Mouse (Mus musculus): ENCODE results near the gene Igf2. TPM values are rescaled to one million over a fixed set of nuclear protein-coding genes. Genes with fewer than 3 reads are reported as not detected.

Gene Igf2
- polyA plus RNA-seq, 1 experiment from 2014 or later = 128 TPM

- H3K9me3 ChIP-seq = no peaks in the 10 kb centered on the region
- H3K27ac ChIP-seq = no peak overlapping the region
- H3K36me3 ChIP-seq (replicated peaks) = no peaks in the 10 kb centered on the region
- H3K4me1 ChIP-seq = peaks cover 33% of the 10 kb centered on the region
- H3K4me2 ChIP-seq = no peak overlapping the region
- no peak overlapping the region for H3K9ac ChIP-seq
- peaks cover 96% of the 10 kb centered on the region for H3K27me3 ChIP-seq (replicated peaks)
- no peak for ATAC-seq (replicated peaks)
- WGBS = 7% methylated on average over 7 of the region's 9 CpGs
- H3K4me3 ChIP-seq = no peak overlapping the region
These were observed 9.2 kb downstream of the Igf2 start for GRCm38 (mm10) chr7:142657341-142657791.

- no peak overlapping the region for H3K4me2 ChIP-seq
- H3K9me3 ChIP-seq = no peaks in the 10 kb centered on the region
These were observed 10.6 kb downstream of the Igf2 start for GRCm38 (mm10) chr7:142656055-142656454.

GRCm38 (mm10) chr7:142655633-142656032, 11.0 kb downstream of the Igf2 start:
- Histone ChIP-seq H3K9me3 (no peaks in the 10 kb centered on the region), H3K4me3 (no peak overlapping the region), H3K9ac (no peak overlapping the region), H3K27me3 (replicated peaks) (peaks cover 82% of the 10 kb centered on the region), H3K4me2 (no peak overlapping the region), H3K4me1 (peaks cover 29% of the 10 kb centered on the region), H3K36me3 (replicated peaks) (no peaks in the 10 kb centered on the region), H3K27ac (no peak overlapping the region)
- 7% methylated on average over 11 of the region's 11 CpGs for WGBS
- no peak for ATAC-seq (replicated peaks)

More at GRCm38 (mm10) chr7:142656055-142656454, 10.6 kb downstream of the Igf2 start:
- no peak for ATAC-seq (replicated peaks)
- Histone ChIP-seq H3K9ac (no peak overlapping the region), H3K36me3 (replicated peaks) (no peaks in the 10 kb centered on the region), H3K4me3 (no peak overlapping the region), H3K27ac (no peak overlapping the region), H3K4me1 (peaks cover 33% of the 10 kb centered on the region), H3K27me3 (replicated peaks) (peaks cover 86% of the 10 kb centered on the region)
- 27% methylated on average over 4 of the region's 4 CpGs for WGBS

GRCm38 (mm10) chr7:142653726-142654125, 12.9 kb downstream of the Igf2 start:
- Histone ChIP-seq H3K4me2 (no peak overlapping the region), H3K27me3 (replicated peaks) (peaks cover 63% of the 10 kb centered on the region), H3K4me3 (no peak overlapping the region), H3K9ac (no peak overlapping the region), H3K4me1 (peaks cover 12% of the 10 kb centered on the region), H3K9me3 (no peaks in the 10 kb centered on the region), H3K27ac (no peak overlapping the region), H3K36me3 (replicated peaks) (no peaks in the 10 kb centered on the region)
- no peak for ATAC-seq (replicated peaks)
- WGBS = 11% methylated on average over 18 of the region's 18 CpGs

- H3K4me1 ChIP-seq = no peaks in the 10 kb centered on the region
- no peak overlapping the region for H3K9ac ChIP-seq
- no peaks in the 10 kb centered on the region for H3K9me3 ChIP-seq
- WGBS = 26% methylated on average over 6 of the region's 6 CpGs
- no peak overlapping the region for H3K27ac ChIP-seq
- ATAC-seq (replicated peaks) = no peak
- H3K36me3 ChIP-seq (replicated peaks) = no peaks in the 10 kb centered on the region
- H3K4me2 ChIP-seq = no peak overlapping the region
- no peak overlapping the region for H3K4me3 ChIP-seq
- H3K27me3 ChIP-seq (replicated peaks) = no peaks in the 10 kb centered on the region; the same call in 1 of the 2 replicates
These were observed 19.9 kb downstream of the Igf2 start for GRCm38 (mm10) chr7:142646676-142647075.

- no peak for ATAC-seq (replicated peaks)
- no peak overlapping the region for H3K9ac ChIP-seq
- no peaks in the 10 kb centered on the region for H3K27me3 ChIP-seq (replicated peaks)
- H3K4me1 ChIP-seq = no peaks in the 10 kb centered on the region
- no peaks in the 10 kb centered on the region for H3K9me3 ChIP-seq
- H3K27ac ChIP-seq = no peak overlapping the region
- H3K4me2 ChIP-seq = no peak overlapping the region
- H3K4me3 ChIP-seq = no peak overlapping the region
- WGBS = 65% methylated on average over 5 of the region's 5 CpGs
- H3K36me3 ChIP-seq (replicated peaks) = no peaks in the 10 kb centered on the region
These were observed 21.6 kb downstream of the Igf2 start for GRCm38 (mm10) chr7:142645045-142645444.

GRCm38 (mm10) chr7:142636178-142636577, 30.4 kb downstream of the Igf2 start:
- H3K9ac ChIP-seq = no peak overlapping the region
- no peaks in the 10 kb centered on the region for H3K27me3 ChIP-seq (replicated peaks)
- no peak overlapping the region for H3K4me3 ChIP-seq
- H3K4me2 ChIP-seq = no peak overlapping the region
- H3K9me3 ChIP-seq = no peaks in the 10 kb centered on the region
- no peaks in the 10 kb centered on the region for H3K36me3 ChIP-seq (replicated peaks)
- no peak for ATAC-seq (replicated peaks)
- H3K27ac ChIP-seq = no peak overlapping the region
- no peaks in the 10 kb centered on the region for H3K4me1 ChIP-seq

GRCm38 (mm10) chr7:142630691-142631090, 35.9 kb downstream of the Igf2 start:
- 81% methylated on average over 10 of the region's 10 CpGs for WGBS
- H3K9me3 ChIP-seq = no peaks in the 10 kb centered on the region
- no peak overlapping the region for H3K4me3 ChIP-seq
- H3K9ac ChIP-seq = no peak overlapping the region
- H3K36me3 ChIP-seq (replicated peaks) = no peaks in the 10 kb centered on the region
- no peak overlapping the region for H3K27ac ChIP-seq
- H3K4me1 ChIP-seq = no peaks in the 10 kb centered on the region
- no peak for ATAC-seq (replicated peaks)
- no peaks in the 10 kb centered on the region for H3K27me3 ChIP-seq (replicated peaks)
- H3K4me2 ChIP-seq = no peak overlapping the region

GRCm38 (mm10) chr7:142629806-142630205, 36.8 kb downstream of the Igf2 start:
- H3K4me1 ChIP-seq = no peaks in the 10 kb centered on the region
- H3K9me3 ChIP-seq = no peaks in the 10 kb centered on the region
- H3K9ac ChIP-seq = no peak overlapping the region
- H3K27ac ChIP-seq = no peak overlapping the region
- H3K4me3 ChIP-seq = no peak overlapping the region
- no peaks in the 10 kb centered on the region for H3K36me3 ChIP-seq (replicated peaks)
- no peak for ATAC-seq (replicated peaks)
- WGBS = 90% methylated on average over 6 of the region's 6 CpGs
- H3K4me2 ChIP-seq = no peak overlapping the region
- no peaks in the 10 kb centered on the region for H3K27me3 ChIP-seq (replicated peaks)

- Histone ChIP-seq H3K36me3 (replicated peaks) (no peaks in the 10 kb centered on the region), H3K27me3 (replicated peaks) (no peaks in the 10 kb centered on the region), H3K9me3 (no peaks in the 10 kb centered on the region), H3K27ac (no peak overlapping the region), H3K4me1 (no peaks in the 10 kb centered on the region), H3K4me3 (no peak overlapping the region), H3K9ac (no peak overlapping the region), H3K4me2 (no peak overlapping the region)
- no peak for ATAC-seq (replicated peaks)
- WGBS = 77% methylated on average over 4 of the region's 4 CpGs
These were observed 44.4 kb downstream of the Igf2 start for GRCm38 (mm10) chr7:142622180-142622579.

GRCm38 (mm10) chr7:142613077-142613476, 53.5 kb downstream of the Igf2 start:
- no peaks in the 10 kb centered on the region for H3K27me3 ChIP-seq (replicated peaks)
- no peak for ATAC-seq (replicated peaks)
- no peaks in the 10 kb centered on the region for H3K9me3 ChIP-seq
- 59% methylated on average over 2 of the region's 2 CpGs for WGBS
- H3K4me2 ChIP-seq = no peak overlapping the region
- H3K27ac ChIP-seq = no peak overlapping the region
- peaks cover 6% of the 10 kb centered on the region; the same call in 1 of the 2 replicates for H3K4me1 ChIP-seq
- no peaks in the 10 kb centered on the region for H3K36me3 ChIP-seq (replicated peaks)
- H3K4me3 ChIP-seq = no peak overlapping the region
- H3K9ac ChIP-seq = no peak overlapping the region

GRCm38 (mm10) chr7:142610627-142611406, 55.8 kb downstream of the Igf2 start:
- no peak overlapping the region for H3K4me3 ChIP-seq
- no peaks in the 10 kb centered on the region for H3K9me3 ChIP-seq
- H3K36me3 ChIP-seq (replicated peaks) = no peaks in the 10 kb centered on the region
- H3K9ac ChIP-seq = no peak overlapping the region
- H3K4me1 ChIP-seq = peaks cover 6% of the 10 kb centered on the region; the same call in 1 of the 2 replicates
- H3K27me3 ChIP-seq (replicated peaks) = no peaks in the 10 kb centered on the region
- peak overlapping the region; percentile 29 for H3K4me2 ChIP-seq
- ATAC-seq (replicated peaks) = peak; percentile 84
- peak overlapping the region; percentile 35; the same call in 1 of the 2 replicates for H3K27ac ChIP-seq
- WGBS = 1% methylated on average over 12 of the region's 12 CpGs

GRCm38 (mm10) chr7:142600921-142601320, 65.7 kb downstream of the Igf2 start:
- no peak overlapping the region for H3K4me3 ChIP-seq
- H3K9me3 ChIP-seq = no peaks in the 10 kb centered on the region
- no peak overlapping the region for H3K4me2 ChIP-seq
- no peak overlapping the region for H3K27ac ChIP-seq
- no peak overlapping the region for H3K9ac ChIP-seq
- WGBS = 97% methylated on average over 2 of the region's 2 CpGs
- H3K4me1 ChIP-seq = no peaks in the 10 kb centered on the region
- ATAC-seq (replicated peaks) = no peak
- H3K36me3 ChIP-seq (replicated peaks) = no peaks in the 10 kb centered on the region
- no peaks in the 10 kb centered on the region for H3K27me3 ChIP-seq (replicated peaks)
